Mouse (Mus musculus): ENCODE measurements around the gene Cd33. TPM values are rescaled to one million over a fixed set of nuclear protein-coding genes. Genes with fewer than 3 reads are reported as not detected.

The Cd33 gene
- polyA plus RNA-seq, 1 experiment: 9.3 TPM

- H3K4me3 ChIP-seq (ENCODE audit: insufficient read depth, low read length): no peak overlapping the region
- no peak overlapping the region for H3K27ac ChIP-seq (ENCODE audit: insufficient read depth, low read length)
- TF ChIP-seq CTCF (IDR thresholded peaks at IDR 0.05; ENCODE audit: extremely low read depth, insufficient read depth, low read length): no peak
- no peaks in the 10 kb centered on the region for H3K4me1 ChIP-seq (ENCODE audit: control insufficient read depth, insufficient read depth, low read length)
Measured at GRCm38 (mm10) chr7:43555351-43555750, 11.1 kb upstream of the Cd33 start.

GRCm38 (mm10) chr7:43554550-43554949, 10.3 kb upstream of the Cd33 start:
- H3K4me1 ChIP-seq (ENCODE audit: control insufficient read depth, insufficient read depth, low read length): no peaks in the 10 kb centered on the region
- TF ChIP-seq POLR2A (IDR thresholded peaks at IDR 0.05; ENCODE audit: extremely low read depth, insufficient read depth, low read length) (no peak), CTCF (IDR thresholded peaks at IDR 0.05; ENCODE audit: extremely low read depth, insufficient read depth, low read length) (no peak)
- H3K4me3 ChIP-seq (ENCODE audit: insufficient read depth, low read length): no peak overlapping the region
- no peak overlapping the region for H3K27ac ChIP-seq (ENCODE audit: insufficient read depth, low read length)

GRCm38 (mm10) chr7:43553153-43553552, 8.9 kb upstream of the Cd33 start:
- TF ChIP-seq CTCF (IDR thresholded peaks at IDR 0.05; ENCODE audit: extremely low read depth, insufficient read depth, low read length) (no peak), POLR2A (IDR thresholded peaks at IDR 0.05; ENCODE audit: extremely low read depth, insufficient read depth, low read length) (no peak)
- Histone ChIP-seq H3K4me1 (ENCODE audit: control insufficient read depth, insufficient read depth, low read length) (no peaks in the 10 kb centered on the region), H3K4me3 (ENCODE audit: insufficient read depth, low read length) (no peak overlapping the region), H3K27ac (ENCODE audit: insufficient read depth, low read length) (peak overlapping the region; percentile 87)

- Histone ChIP-seq H3K4me3 (ENCODE audit: insufficient read depth, low read length) (no peak overlapping the region), H3K4me1 (ENCODE audit: control insufficient read depth, insufficient read depth, low read length) (no peaks in the 10 kb centered on the region), H3K27ac (ENCODE audit: insufficient read depth, low read length) (no peak overlapping the region)
- no peak for TF ChIP-seq POLR2A (IDR thresholded peaks at IDR 0.05; ENCODE audit: extremely low read depth, insufficient read depth, low read length)
- no peak for TF ChIP-seq CTCF (IDR thresholded peaks at IDR 0.05; ENCODE audit: extremely low read depth, insufficient read depth, low read length)
Measured at GRCm38 (mm10) chr7:43548206-43548605, 4.0 kb upstream of the Cd33 start.

- H3K4me1 ChIP-seq (ENCODE audit: control insufficient read depth, insufficient read depth, low read length): no peaks in the 10 kb centered on the region
- no peak overlapping the region for H3K27ac ChIP-seq (ENCODE audit: insufficient read depth, low read length)
- H3K4me3 ChIP-seq (ENCODE audit: insufficient read depth, low read length): no peak overlapping the region
- TF ChIP-seq CTCF (IDR thresholded peaks at IDR 0.05; ENCODE audit: extremely low read depth, insufficient read depth, low read length): no peak
- no peak for TF ChIP-seq POLR2A (IDR thresholded peaks at IDR 0.05; ENCODE audit: extremely low read depth, insufficient read depth, low read length)
Measured at GRCm38 (mm10) chr7:43547666-43548065, 3.4 kb upstream of the Cd33 start.

GRCm38 (mm10) chr7:43545656-43546545, 1.7 kb upstream of the Cd33 start:
- Histone ChIP-seq H3K4me1 (ENCODE audit: control insufficient read depth, insufficient read depth, low read length) (no peaks in the 10 kb centered on the region), H3K27ac (ENCODE audit: insufficient read depth, low read length) (no peak overlapping the region), H3K4me3 (ENCODE audit: insufficient read depth, low read length) (no peak overlapping the region)
- TF ChIP-seq POLR2A (IDR thresholded peaks at IDR 0.05; ENCODE audit: extremely low read depth, insufficient read depth, low read length): no peak
- no peak for TF ChIP-seq CTCF (IDR thresholded peaks at IDR 0.05; ENCODE audit: extremely low read depth, insufficient read depth, low read length)

- Histone ChIP-seq H3K27ac (ENCODE audit: insufficient read depth, low read length) (no peak overlapping the region), H3K4me3 (ENCODE audit: insufficient read depth, low read length) (no peak overlapping the region), H3K4me1 (ENCODE audit: control insufficient read depth, insufficient read depth, low read length) (no peaks in the 10 kb centered on the region)
- TF ChIP-seq POLR2A (IDR thresholded peaks at IDR 0.05; ENCODE audit: extremely low read depth, insufficient read depth, low read length) (no peak), CTCF (IDR thresholded peaks at IDR 0.05; ENCODE audit: extremely low read depth, insufficient read depth, low read length) (no peak)
Measured at GRCm38 (mm10) chr7:43538524-43538923, 5.7 kb downstream of the Cd33 start.

- Histone ChIP-seq H3K4me3 (ENCODE audit: insufficient read depth, low read length) (no peak overlapping the region), H3K27ac (ENCODE audit: insufficient read depth, low read length) (no peak overlapping the region), H3K4me1 (ENCODE audit: control insufficient read depth, insufficient read depth, low read length) (no peaks in the 10 kb centered on the region)
- no peak for TF ChIP-seq POLR2A (IDR thresholded peaks at IDR 0.05; ENCODE audit: extremely low read depth, insufficient read depth, low read length)
Measured at GRCm38 (mm10) chr7:43532936-43533505, 11.2 kb downstream of the Cd33 start.

- Histone ChIP-seq H3K4me3 (ENCODE audit: insufficient read depth, low read length) (no peak overlapping the region), H3K4me1 (ENCODE audit: control insufficient read depth, insufficient read depth, low read length) (no peaks in the 10 kb centered on the region)
Measured at GRCm38 (mm10) chr7:43530216-43530785, 13.9 kb downstream of the Cd33 start.

GRCm38 (mm10) chr7:43525313-43525712, 18.9 kb downstream of the Cd33 start:
- no peak overlapping the region for H3K27ac ChIP-seq (ENCODE audit: insufficient read depth, low read length)
- TF ChIP-seq CTCF (IDR thresholded peaks at IDR 0.05; ENCODE audit: extremely low read depth, insufficient read depth, low read length): no peak
- TF ChIP-seq POLR2A (IDR thresholded peaks at IDR 0.05; ENCODE audit: extremely low read depth, insufficient read depth, low read length): no peak
- no peak overlapping the region for H3K4me3 ChIP-seq (ENCODE audit: insufficient read depth, low read length)
- H3K4me1 ChIP-seq (ENCODE audit: control insufficient read depth, insufficient read depth, low read length): no peaks in the 10 kb centered on the region

More at GRCm38 (mm10) chr7:43530216-43530785, 13.9 kb downstream of the Cd33 start:
- H3K27ac ChIP-seq (ENCODE audit: insufficient read depth, low read length): no peak overlapping the region
- TF ChIP-seq POLR2A (IDR thresholded peaks at IDR 0.05; ENCODE audit: extremely low read depth, insufficient read depth, low read length) (no peak), CTCF (IDR thresholded peaks at IDR 0.05; ENCODE audit: extremely low read depth, insufficient read depth, low read length) (no peak)

All from cortical plate, adult 2 months (tissue).